Mouse (Mus musculus) stomach, postnatal 0 days (tissue): ENCODE measurements around the gene Mbnl1.

Source experiments
- CTCF ChIP-seq: IDR thresholded peaks from 2 replicates; pipeline ENCODE4 v1.5.1; 2016; ENCODE audit warnings: antibody characterized with exemption, low read depth, mild to moderate bottlenecking, moderate library complexity
- EP300 ChIP-seq: optimal IDR thresholded peaks from 2 replicates; pipeline ENCODE3; 2016; ENCODE audit warnings: antibody characterized with exemption

DNA sequence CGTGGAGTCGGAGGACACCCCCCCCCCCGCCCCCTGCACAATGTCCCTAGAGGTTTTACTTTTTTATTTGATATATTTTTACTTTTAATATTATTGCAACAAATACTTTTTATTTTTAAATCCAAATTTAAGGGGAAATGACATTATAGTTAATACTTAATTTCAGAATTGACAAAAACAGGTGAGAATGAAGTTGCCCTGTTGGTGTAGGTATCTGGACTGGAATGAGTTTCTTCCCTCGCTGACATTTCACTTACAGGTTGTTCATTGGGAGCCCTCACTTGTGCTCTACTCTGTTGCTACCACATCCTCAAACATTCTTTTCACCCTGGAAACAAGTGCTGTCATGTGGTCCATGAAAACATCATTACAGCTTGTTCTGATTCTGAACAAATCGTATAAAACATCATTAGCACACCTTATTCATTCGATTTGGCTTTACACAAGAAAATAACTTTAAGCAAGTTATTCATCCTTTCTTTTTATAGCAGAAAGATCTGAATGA is 4.2 kb downstream of the Mbnl1 start:
- TF ChIP-seq CTCF: no peak
- TF ChIP-seq EP300: no peak
